Mouse (Mus musculus) kidney, adult 2 months (tissue): ENCODE results near the gene Cntnap1.

Experiments
- CTCF ChIP-seq: fragments of 200-500 bp; conservative IDR thresholded peaks from 2 replicates; pipeline ENCODE4 v1.5.1; 2011; ENCODE audit warnings: low read depth, mild to moderate bottlenecking, control low read depth, low read length, moderate library complexity, mixed read lengths; ENCODE audit not compliant: insufficient read depth, insufficient read length
- POLR2A ChIP-seq: fragments of 200-500 bp; IDR thresholded peaks from one replicate; pipeline ENCODE4 v1.6.1; 2011; ENCODE audit warnings: low read depth, low read length, control low read depth

DNA sequence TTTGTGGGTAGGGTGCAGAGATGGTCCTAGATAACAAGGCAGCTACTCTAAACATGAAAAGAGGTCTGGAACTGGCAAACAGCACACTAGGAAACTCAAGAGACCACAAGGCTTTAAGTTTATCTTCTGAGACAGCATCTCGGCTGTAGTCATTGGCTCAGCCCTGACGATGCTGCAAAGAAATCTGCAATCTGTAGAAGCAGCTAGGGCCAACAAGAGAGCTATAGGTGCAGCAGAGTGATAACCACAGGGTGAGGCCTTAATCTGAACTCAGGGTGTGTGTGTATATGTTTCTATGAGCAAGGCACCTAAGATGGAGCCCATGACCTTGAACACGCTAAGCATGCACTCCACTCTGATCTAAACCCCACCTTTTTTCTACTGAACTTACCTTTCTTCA lies 29.2 kb downstream of the Cntnap1 start:
- TF ChIP-seq CTCF (no peak), POLR2A (no peak)
